Mouse (Mus musculus) heart, postnatal 14 days (tissue): ENCODE measurements around the gene Sirt5. TPM values are rescaled to one million over a fixed set of nuclear protein-coding genes. Genes with fewer than 3 reads are reported as not detected.
A peak's percentile ranks its signal among the peaks of the same experiment; 100 is the strongest.

Experiments
- DNase-seq, 2 experiments: peaks; one replicate each; pipeline ENCODE4 v3.0.0; 2021 to 2022
- intact Hi-C: fragments of 180-260 bp; cut with DNase I; formaldehyde crosslinking; loops from one replicate; pipeline ENCODE4 v1.15.1; 2025
- total RNA-seq, 2 experiments: library from RNA; stranded (reverse); gene quantifications; 2 replicates each; pipeline ENCODE4 v1.2.3; 2021

The Sirt5 gene
- total RNA-seq, 2 experiments from 2014 or later = 44.0 to 49.4 TPM

- intact Hi-C loops = no loop called here
- DNase-seq = no peak
Observed at GRCm38 (mm10) chr13:43370063-43370462, 4.8 kb downstream of the Sirt5 start.

- intact Hi-C loops = no loop called here
- no peak for DNase-seq
Observed at GRCm38 (mm10) chr13:43372892-43373291, 7.6 kb downstream of the Sirt5 start.

GRCm38 (mm10) chr13:43374205-43374604 is 8.9 kb downstream of the Sirt5 start:
- DNase-seq = no peak
- intact Hi-C loops = no loop called here

GRCm38 (mm10) chr13:43374918-43375432 is 9.7 kb downstream of the Sirt5 start:
- intact Hi-C loops = no loop called here
- no peak for DNase-seq

GRCm38 (mm10) chr13:43379989-43380388 is 14.7 kb downstream of the Sirt5 start:
- intact Hi-C loops = no loop called here
- no peak for DNase-seq

- no peak for DNase-seq
- intact Hi-C loops = no loop called here
Observed at GRCm38 (mm10) chr13:43385321-43385720, 20.0 kb downstream of the Sirt5 start.

GRCm38 (mm10) chr13:43397700-43398296 is 32.5 kb downstream of the Sirt5 start:
- intact Hi-C loops = loop anchor here (5.0 kb wide), 3 partner anchors 95 to 215 kb away; partner anchors contain the start of gene Gfod1
- no peak for DNase-seq

GRCm38 (mm10) chr13:43398297-43399080 is 33.2 kb downstream of the Sirt5 start, which contains the start of gene Nol7:
Nol7 (plus strand) TSS chr13:43398390.
- intact Hi-C loops = loop anchor here (5.0 kb wide), 3 partner anchors 96 to 216 kb away; partner anchors contain the start of gene Gfod1
- DNase-seq = peak; percentile 95 to 98

- intact Hi-C loops = loop anchor here (5.0 kb wide), 3 partner anchors 97 to 217 kb away; partner anchors contain the start of gene Gfod1
- no peak for DNase-seq
Observed at GRCm38 (mm10) chr13:43399576-43399975, 34.3 kb downstream of the Sirt5 start.

- DNase-seq = no peak
- intact Hi-C loops = loop anchor here (10.0 kb wide), 1 partner anchor 122 kb away; no protein-coding TSS in a partner anchor
Observed at GRCm38 (mm10) chr13:43412311-43412710, 47.0 kb downstream of the Sirt5 start.

- intact Hi-C loops = loop anchor here (10.0 kb wide), 1 partner anchor 121 kb away; no protein-coding TSS in a partner anchor
- no peak for DNase-seq
Observed at GRCm38 (mm10) chr13:43413611-43414010, 48.3 kb downstream of the Sirt5 start.

- DNase-seq = no peak
- intact Hi-C loops = loop anchor here (10.0 kb wide), 1 partner anchor 120 kb away; no protein-coding TSS in a partner anchor
Observed at GRCm38 (mm10) chr13:43415249-43415648, 50.0 kb downstream of the Sirt5 start.

- intact Hi-C loops = loop anchor here (10.0 kb wide), 1 partner anchor 46 kb away; no protein-coding TSS in a partner anchor
Observed at GRCm38 (mm10) chr13:43428436-43428835, 63.1 kb downstream of the Sirt5 start.

GRCm38 (mm10) chr13:43433395-43433794 is 68.1 kb downstream of the Sirt5 start:
- no peak for DNase-seq
- intact Hi-C loops = no loop called here

More at GRCm38 (mm10) chr13:43428436-43428835, 63.1 kb downstream of the Sirt5 start:
- no peak for DNase-seq

- DNase-seq = no peak
- intact Hi-C loops = no loop called here
Observed at GRCm38 (mm10) chr13:43440376-43440775, 75.1 kb downstream of the Sirt5 start.

GRCm38 (mm10) chr13:43442551-43442950 is 77.3 kb downstream of the Sirt5 start:
- intact Hi-C loops = no loop called here
- DNase-seq = no peak

- intact Hi-C loops = no loop called here
- no peak for DNase-seq
Observed at GRCm38 (mm10) chr13:43443706-43444105, 78.4 kb downstream of the Sirt5 start.

GRCm38 (mm10) chr13:43444717-43445116 is 79.4 kb downstream of the Sirt5 start:
- DNase-seq = no peak
- intact Hi-C loops = no loop called here
